Mouse (Mus musculus) adipocyte (in vitro differentiated cells): ENCODE results near the gene Amh.
"Not testable (repeated sequence)": the region's sequence is repeated elsewhere in the genome, so short reads cannot be mapped to it uniquely, and the experiment has no call there.

Experiments used
- DNase-seq: peaks from one replicate; pipeline ENCODE4 v3.0.0-alpha.2; 2016; ENCODE audit warnings: low spot score

Gene Amh

DNA sequence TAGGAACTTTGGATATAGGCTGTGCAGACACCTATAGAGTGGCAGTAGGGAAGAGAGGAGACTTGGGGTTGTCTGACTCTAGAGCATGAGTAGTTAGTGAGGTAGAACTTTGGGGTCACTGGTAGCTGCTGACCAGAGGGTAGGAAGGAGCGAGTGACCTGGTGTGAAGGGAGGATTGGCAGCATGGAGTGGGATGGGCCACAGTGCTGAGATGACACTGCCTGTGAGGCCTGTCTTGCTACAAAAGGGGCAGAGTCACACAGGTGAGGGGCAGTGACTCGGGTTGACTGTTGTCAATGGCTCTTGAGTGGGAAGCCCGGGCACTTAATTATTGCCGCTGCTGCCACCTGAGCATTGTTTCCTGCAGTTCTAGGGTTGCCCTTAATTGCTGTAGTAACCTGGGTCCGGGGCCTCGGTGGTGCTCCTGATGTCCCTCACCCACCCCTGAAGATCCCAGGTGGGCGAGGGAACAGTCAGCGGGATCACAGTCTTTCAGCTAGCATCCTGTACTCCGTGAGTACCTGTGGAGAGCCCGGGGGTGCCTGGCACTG lies 22.9 kb downstream of the Amh start:
- DNase-seq, result no peak

DNA sequence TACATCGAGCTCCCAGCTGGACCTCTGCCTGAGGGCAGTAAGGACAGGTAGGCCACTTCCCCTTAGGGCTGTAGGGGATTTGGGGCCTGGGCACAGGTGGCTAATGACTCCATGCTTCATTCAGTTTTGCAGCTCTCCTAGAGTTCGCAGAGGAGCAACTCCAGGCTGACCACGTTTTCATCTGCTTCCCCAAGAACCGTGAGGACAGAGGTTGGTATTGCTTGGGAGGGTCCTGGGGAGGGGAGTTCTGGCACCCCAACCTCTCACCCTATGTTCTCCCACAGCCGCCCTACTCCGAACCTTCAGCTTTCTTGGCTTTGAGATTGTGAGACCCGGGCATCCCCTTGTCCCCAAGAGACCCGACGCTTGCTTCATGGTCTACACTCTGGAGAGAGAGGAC lies 23.5 kb downstream of the Amh start:
- not testable (repeated sequence) for DNase-seq

DNA sequence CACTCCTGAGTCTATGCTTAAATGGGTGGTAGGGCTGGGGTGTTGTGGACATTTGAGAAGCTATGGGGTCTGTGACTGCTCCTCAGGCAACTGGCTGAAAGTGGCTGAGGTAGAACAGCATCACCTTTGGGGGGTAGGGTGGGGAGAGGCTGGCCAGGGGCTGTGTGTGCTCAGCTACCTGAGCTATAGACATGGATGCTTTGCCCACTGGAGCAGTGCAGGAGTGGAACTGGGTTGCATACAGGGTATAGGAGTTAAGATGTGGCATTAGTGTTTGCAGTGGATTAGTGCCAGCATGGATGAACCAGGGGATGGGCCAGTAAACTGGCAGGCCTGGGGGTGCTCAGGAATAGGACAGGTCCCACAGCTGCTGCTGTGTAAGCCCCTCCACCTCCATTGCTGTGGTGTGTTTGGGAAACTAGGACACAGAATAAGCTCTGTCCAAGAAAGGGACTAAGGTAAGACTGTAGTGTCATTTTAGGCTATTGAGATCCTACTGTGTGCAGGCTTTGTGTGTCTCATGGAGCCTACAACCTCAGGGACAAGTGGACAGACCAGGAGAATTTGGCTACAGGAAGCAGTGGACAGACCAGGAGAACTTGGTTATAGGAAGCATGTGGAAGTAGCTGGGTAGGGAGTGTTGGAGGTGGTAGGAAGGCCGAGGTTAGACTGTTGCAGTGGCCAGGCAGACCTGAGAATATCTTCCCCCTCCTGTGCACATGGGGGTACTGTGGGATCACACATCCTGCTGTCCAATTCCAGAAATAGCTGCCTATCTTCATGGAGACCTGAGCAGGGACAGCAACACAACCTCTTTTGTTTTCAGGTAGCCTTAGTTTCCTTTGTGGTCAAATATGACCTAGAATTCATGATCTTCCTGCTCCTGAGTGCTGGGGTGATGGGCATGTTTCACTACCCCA lies 24.6 kb downstream of the Amh start:
- no peak for DNase-seq

DNA sequence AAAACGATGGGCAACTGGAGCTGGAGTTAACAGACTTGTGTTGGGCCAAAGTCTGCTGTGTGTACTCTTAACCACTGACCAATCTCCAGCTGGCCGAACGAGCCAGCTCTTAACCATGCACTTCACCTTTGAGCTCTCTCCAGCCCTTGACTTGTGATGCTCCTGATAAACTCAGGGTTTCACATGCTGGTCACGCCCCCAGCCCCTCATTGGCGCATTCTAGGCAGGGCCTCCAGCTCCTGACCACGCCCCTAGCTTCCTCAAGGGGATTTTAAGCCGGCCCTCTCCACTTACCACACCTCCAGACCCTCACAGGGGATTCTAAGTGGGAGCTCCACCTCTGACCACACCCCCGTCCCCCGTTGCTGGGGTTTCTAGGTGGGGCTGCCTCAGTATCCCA lies 26.1 kb downstream of the Amh start:
- no peak for DNase-seq

DNA sequence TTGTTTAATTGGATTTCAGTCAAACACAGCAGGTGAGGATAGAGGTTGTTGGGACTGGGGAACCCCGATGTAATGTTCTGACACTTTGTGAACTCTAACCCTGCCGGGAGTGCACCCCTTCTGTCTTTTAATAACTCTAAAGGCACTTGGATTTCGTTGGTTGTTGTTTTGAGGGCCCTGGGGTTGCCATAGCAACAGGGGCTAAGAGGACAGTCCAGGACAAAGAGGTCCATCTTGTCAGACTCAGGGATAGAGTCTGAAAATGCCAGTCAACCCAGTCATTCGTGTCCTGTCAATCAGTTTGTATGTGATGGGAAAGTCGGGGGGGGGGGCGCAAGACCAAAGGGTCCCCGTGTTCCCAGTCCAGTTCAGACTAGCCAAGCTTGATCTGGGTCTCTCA lies 27.8 kb downstream of the Amh start:
- no peak for DNase-seq

DNA sequence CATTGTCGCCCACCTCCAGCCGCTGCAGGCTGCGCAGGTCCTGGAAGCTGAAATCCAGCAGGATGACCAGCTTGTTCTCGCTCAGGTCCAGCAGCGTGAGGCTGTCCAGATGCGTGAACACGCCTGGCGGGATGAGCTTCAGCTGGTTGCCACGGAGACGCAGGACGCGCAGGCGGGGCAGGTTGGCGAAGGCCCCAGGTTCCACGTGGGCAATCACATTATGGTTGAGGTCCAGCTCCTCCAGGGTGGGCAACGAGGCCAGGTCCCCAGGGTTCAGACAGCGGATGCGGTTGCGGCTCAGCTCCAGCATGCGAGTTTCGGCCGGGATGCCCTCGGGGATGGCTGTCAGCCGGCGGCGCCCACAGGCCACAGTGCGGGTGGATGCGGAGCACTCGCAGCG lies 30.6 kb downstream of the Amh start:
- DNase-seq, result no peak

DNA sequence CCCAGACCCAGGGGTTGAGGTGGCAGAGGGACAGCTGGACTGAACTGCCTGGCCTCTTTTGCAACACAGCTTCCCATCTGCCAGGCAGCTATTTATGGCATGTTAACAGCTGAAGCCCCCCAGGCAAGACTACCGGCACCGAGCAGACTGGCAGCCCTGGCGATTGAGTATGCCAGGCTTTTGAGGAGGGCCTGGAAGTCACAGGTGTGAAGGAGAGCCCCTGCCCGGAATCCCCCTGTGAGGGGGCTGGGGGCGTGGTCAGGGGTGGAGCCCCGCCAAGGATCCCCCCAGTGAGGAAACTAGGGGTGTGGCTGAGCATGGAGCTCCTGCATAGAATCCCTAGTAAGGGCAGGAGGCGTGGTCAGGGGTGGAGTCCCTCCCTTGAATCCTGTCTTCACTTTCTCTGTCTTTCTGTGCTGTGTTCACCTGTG lies 31.9 kb downstream of the Amh start:
- no peak for DNase-seq

DNA sequence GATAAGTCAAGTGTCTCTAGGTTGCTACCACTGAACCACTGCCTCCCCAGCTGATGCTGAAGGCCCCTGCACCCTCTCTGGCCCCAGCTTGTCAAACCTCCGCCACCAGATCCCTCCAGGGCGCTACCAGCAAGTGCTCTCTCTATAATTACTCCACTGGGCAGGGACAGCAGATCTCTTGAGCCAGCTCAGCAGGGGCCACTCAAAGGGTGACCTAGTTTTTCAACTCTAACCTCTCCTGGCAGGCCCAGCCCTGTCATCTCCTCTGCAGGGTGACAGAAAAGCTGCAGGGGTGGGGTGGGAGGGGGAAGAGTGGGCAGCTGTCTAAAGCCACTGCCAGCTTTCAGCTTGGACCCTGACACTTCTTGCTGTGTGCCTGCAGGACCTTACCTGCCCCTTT lies 32.8 kb downstream of the Amh start:
- no peak for DNase-seq

DNA sequence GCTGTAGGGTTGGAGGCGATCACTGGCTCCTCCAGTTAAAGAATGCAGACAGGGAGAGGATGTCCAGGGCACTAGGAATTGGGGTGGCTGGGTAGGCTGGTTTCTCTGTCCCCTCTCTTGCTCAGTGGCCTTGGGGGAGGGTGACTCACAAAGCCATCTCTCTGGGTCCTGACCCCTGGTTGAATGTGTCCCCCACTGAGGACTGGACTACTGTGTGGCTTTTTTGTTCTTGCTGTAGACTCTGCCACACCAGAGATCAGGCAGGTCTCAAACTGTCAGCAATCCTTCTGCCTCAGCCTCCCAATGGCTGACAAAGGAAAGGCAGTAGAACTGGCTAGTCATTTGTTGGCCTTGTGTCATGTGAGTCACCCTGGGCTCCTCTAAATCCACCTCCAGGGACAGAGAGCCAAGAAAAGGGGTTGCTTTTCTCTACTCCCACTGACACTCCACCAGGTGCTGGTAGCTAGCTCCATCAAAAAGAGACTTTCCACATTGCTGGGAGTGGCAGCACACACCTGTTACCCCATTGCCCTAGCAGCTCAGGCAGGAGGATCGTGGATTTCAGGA lies 33.4 kb downstream of the Amh start:
- no peak for DNase-seq

DNA sequence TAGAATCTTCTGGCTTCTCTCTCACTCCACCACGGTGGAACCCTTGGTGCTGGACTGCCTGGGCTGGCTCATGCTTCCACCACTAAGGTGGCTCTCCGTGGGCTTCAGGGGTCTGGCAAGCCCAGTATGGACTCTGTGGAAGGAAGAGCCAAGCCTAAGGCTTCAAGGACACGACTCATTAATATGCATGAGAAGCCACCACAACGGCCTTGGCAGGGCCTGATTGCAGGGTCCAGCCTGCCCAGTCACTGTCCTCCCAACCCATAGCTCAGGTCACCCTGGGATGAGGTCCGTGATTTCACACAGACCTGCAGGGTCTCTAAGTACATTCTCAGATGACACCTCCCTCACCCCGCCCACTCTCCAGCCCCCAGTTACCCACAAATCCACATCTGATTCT lies 34.8 kb downstream of the Amh start:
- DNase-seq, result no peak

DNA sequence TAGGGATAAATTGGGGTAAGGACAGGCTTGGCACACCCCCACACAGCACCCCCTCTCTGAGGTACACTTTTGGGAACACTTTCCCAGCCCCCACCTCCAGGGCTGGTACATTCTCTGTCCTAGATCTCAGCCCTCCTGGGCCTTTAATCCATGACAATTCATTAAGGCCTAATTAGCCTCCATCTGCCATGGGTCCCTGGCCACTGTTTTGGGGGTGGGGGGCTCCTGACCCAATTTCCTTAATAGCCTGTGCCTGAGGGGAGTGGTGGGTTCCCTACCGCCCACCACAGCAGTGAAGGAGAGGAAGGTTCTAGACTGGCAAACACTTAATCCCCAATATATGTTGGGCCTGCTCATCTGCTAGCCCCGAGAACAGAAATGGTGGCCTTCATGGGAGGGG lies 36.6 kb downstream of the Amh start:
- DNase-seq, result no peak

DNA sequence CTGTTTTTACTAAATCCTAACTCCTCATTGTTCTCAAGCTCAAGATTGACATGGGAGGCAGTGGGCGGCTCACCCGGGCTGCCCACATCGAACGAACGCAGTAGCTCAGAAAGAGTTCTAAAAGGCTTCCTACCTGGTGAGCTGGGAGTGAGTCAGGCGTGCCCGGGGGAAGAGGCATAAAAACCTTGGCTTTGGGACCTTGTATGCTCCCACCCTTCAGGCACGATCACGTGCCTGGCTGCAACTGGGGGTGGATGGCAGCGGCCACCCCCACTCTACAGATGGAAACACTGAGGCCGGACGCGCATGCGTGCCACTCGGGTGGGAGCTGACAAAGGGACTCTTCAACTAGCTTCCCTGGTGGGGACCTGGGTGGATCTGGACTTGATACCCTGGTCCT lies 37.3 kb downstream of the Amh start:
- DNase-seq, result no peak

DNA sequence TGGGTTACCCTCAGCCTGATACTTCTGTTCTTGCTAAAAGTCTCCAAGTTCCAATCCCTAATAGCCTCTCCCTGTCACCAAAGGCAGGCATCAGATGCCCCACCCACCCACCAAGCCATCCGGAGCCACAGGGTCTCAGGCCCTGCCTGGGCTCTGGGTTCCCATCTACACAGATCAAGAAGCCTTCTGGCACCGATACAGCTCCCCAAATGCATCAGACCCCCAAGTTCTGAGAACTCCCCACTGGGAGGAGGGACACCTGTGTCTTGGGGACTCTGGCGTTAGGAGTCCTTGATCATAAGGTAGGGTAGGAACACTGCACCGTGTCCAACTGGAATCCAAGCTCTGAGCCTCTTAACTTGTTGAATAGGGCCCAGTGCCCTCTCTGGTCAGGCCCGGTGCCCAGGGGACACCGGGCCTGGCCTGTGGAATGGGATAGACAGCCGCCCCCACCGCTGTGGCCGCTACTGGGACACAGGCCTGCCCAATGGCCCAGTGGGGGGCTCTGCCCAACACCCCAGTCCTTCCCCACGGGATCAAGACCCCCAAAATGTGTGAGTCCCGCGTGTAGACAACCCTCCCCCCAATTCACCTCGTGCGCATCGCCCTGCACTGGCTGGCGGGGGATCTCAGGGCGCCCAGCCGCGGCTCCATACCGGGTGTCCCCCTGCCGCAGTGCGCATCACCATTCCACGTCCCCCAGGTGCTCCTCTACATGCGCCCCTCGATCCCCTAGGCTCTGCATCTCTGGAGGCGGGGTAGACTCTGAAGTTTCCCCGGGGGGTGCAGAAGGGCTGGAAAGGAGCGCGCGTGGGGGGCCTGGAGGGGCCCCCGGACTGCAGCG lies 38.3 kb downstream of the Amh start:
- DNase-seq, result no peak

DNA sequence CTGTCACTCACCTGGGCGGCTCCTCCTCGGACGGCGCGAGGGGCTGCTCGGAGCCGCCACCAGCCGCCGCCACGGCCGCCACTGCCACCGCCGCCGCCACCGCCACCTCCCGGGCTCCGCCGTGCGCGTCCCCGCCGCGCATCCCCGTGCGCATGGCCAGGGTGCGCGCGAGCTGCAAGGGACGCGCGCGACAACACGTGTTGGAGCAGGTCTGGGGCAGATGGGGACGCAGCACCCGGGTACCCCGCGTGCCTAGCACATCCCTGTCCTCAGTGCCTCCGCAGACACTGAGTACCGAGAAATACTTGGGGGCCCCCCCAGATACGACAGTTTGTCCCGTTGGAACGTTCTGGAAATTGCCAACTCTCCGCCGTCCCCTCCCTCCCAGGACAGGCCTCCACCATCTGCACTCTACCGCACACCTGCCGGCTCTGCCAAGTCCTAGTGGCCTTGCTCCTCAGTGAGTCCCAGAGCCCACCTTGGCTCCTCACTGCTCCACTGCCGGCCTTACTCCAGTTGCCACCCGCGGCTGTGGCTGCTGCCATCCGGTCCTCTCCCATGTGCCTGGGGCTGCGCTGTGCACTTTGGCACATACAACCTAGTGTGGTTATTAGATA lies 39.0 kb downstream of the Amh start, which contains the start of gene Lingo3:
Gene Lingo3, minus strand, starts transcription at position 109 of the 617 bp plus-strand sequence.
- no peak for DNase-seq

DNA sequence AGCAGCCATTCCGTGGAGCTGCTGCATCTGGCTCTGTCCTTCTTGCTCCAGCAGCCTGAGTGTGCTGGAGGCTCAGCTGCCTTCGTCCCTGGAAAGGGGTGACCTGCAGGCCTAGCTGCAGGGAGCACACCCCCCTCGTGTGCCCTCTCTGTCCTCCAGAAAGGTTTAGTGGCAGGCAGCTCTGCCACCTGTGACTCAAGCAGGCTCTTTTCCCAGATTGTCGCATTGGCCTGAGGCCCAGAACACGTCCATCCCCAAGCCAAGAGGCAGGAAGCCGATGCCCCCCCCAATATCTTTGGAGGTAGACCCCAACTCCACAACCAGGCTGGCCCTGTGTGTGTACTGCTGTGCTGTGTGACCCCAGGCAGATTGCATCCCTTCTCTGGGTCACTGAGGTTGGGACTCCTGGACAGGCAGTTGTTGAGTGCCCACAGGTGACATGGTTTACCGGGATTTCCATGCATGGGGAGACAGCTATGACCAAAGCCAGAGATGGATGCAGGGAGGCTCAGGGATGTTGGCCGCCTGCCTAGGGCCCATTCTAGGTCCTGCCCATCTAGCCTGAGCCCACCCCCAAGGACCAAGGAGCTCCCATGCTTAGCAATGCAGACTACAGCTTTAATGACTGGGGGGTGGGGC lies 40.1 kb downstream of the Amh start:
- no peak for DNase-seq

DNA sequence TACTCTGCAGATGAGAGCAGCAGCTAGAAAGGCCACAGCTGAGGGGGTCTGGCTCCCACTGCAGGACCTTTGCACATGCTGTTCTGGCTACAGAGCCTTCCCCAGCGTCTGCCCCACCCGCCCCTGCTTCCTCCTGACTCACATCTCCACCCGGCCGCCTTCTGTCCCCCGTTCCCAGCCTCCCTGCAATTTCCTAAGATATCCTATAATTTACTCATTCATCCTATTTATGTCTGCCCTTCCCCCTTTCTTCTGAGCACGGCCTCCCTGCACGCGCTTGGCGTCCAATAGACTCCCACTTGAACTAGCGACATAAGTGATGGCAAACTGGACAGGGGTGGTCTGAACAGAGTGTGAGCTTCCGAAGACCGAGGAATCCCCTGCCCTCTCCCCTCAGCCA lies 40.7 kb downstream of the Amh start:
- DNase-seq, result no peak

DNA sequence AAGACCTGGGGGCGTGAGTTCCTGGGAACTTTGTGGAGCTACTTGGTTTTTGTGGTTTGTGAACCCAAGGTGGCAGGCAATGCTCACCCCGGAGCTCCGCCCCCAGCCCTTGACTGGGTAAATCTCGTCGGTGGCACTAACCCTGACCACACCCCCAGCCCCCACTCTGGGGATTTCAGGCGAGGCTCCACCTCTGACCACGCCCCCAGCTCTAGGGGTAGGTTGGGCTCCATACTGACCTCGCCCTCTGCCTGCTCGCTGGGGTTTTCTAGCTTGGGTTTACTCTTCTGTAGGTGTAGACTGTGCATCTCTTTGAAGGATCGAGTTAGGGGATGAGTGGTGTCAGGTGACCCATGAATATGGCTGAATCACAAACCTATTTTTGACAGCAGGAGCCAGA lies 43.5 kb downstream of the Amh start:
- no peak for DNase-seq

DNA sequence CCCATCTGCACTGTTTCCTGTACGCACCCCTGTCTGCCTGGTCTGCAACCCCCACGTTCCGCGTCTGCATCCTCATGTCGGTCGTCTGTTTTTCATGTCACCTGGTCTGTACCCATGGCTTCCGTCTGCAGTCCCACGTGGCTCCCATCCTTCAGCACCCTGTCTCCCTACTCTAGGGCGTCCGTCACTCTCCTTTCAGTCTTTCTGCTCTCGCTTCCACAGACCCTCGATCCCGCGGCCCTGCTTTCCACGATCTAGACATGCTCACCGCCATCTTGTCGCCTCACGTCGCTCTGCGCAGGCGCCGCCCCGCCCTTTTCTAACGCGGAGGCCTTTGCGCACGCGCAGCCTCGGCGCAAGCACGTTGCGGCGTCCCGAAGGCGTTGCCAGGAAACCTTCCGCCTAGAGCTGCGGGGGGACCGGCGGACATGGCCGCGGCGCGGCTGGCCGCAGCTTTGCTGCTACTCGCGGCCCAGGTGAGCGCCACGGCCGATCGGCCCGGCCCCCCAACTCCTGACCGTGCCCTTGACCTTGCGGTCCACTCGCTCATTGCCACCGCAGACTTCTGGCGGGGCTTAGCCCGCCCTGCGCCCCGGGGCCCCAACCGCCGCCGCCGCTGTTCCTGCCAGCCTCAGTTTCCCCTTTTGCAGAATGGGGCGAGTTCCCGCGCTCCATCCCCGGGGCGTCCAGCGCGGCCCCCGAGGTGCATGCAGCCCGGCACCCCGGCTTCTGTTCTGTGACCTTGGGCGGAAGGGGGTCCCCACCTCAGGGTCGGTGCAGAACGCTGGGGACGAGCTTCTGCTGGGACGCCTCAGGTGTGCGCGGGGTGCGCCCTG lies 50.1 kb downstream of the Amh start, which contains the start of the genes Lsm7 and Sppl2b:
Gene Lsm7, minus strand, starts transcription at position 297 of the 836 bp plus-strand sequence.
Gene Sppl2b, plus strand, starts transcription at position 363 of the 836 bp plus-strand sequence.
- peak; percentile 94 for DNase-seq

DNA sequence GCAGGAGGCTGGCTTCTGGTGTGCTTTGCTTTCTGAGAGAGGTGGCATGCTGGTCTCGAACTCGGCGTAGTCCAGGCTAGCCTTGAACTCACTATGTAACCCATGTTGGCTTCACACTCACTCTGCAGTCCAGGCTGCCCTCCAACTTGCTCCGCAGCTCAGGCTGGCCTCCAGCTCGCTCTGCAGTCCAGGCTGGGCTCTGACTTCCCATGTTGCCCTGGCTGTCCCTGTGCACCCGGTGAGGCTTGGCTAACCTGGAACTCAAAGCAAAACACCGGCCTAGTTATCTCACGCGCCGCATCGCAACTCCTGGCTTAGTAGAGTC lies 50.7 kb downstream of the Amh start:
- no peak for DNase-seq

DNA sequence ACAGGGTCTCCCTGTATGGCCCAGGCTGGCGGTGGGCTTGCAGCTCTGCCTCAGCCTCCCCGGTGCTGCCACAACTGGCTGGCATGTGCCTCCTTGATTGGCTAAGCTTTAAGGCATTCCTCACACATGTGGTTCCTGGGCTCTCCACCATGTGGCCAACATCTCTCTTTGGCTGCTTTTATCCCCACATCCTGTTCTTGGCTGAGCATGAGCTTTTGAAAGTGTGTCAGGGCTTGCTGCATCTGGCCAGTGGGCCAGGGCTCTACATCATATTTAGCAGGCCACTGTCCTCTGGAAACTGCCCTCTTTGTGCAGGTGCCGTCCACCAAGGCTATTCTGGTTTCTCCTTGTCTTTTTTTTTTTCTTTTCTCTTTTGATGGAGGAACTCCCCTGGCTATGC lies 51.2 kb downstream of the Amh start:
- peak; percentile 48 for DNase-seq

DNA sequence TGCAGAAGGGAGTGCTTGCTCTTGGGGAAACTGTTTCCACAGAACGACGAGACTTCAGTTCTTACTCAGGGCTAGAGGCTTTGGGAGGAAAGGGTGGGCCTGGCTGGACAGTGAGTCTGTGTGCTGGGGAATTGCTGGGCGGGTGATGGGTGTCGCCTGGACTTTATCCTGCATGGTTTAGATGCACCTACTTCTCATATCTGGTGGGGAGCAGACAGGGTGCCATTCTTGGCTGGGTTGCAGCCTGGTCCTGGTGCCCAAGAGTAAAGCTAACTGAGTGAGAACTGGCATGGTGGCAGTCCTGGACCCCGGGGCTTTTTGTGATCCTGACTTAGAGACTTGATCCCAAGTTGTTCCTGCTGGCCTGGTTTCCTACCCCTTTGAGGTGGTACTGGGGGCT lies 51.9 kb downstream of the Amh start:
- DNase-seq, result no peak
